Mouse (Mus musculus) Patski (cell line): ENCODE results near the gene Myh7b. TPM values are rescaled to one million over a fixed set of nuclear protein-coding genes. Genes with fewer than 3 reads are reported as not detected.

Experiments used
- ATAC-seq: fragments of 100-300 bp; one replicate; pipeline ENCODE4 v1.8.0; 2021
- CTCF ChIA-PET: fragments of 350-600 bp; sonication (Branson Sonifier 250); formaldehyde crosslinking; loops from one replicate; lab custom pipeline; 2022; ENCODE audit warnings: inconsistent platforms; lab: Charles Lee
- POLR2A ChIA-PET: fragments of 350-600 bp; sonication (Branson Sonifier 250); formaldehyde crosslinking; loops from one replicate; lab custom pipeline; 2022; ENCODE audit warnings: antibody characterized with exemption, inconsistent platforms; lab: Charles Lee
- DNase-seq: peaks from one replicate; pipeline ENCODE4 v3.0.0-alpha.2; 2011; ENCODE audit warnings: low read depth, low spot score
- H3K27me3 ChIP-seq: fragments of 371-371 bp; one replicate; pipeline ENCODE4 v1.5.1; 2021
- CTCF ChIP-seq: fragments of 100-300 bp; IDR thresholded peaks from one replicate; pipeline ENCODE4 v1.5.1; 2021
- in situ Hi-C: fragments of 300-500 bp; cut with MboI; formaldehyde crosslinking; loops from 3 replicates; pipeline ENCODE4 v1.11.1; 2018; ENCODE audit warnings: low pct_unique_long_range_greater_than_20kb, mixed read lengths
- polyA plus RNA-seq: library from polyadenylated mRNA; unstranded; gene quantifications from one replicate; pipeline ENCODE4 v1.2.3, GENCODE M21; 2021

Gene Myh7b
- polyA plus RNA-seq, 1 experiment from 2014 or later: 0.19 TPM

- no peak for TF ChIP-seq CTCF
- peaks cover 3% of the 10 kb centered on the region for H3K27me3 ChIP-seq
- POLR2A ChIA-PET: no interaction called here
- CTCF ChIA-PET: interaction anchor here (0.8 to 6.2 kb wide), 3 partner anchors 30 to 109 kb away, joined by 3 to 34 read pairs (median 3); partner anchors contain the start of gene Gss
- in situ Hi-C loops: no loop called here
- no peak for DNase-seq
- ATAC-seq: no peak
Observed at GRCm38 (mm10) chr2:155622606-155623005, 11.6 kb downstream of the Myh7b start.

GRCm38 (mm10) chr2:155623996-155624395, 13.0 kb downstream of the Myh7b start:
- ChIA-PET POLR2A (no interaction called here), CTCF (interaction anchor here (1.1 to 6.2 kb wide), 2 partner anchors 11 to 110 kb away, joined by 6 to 34 read pairs; no protein-coding TSS in a partner anchor)
- DNase-seq (no peak), ATAC-seq (no peak)
- no peak for TF ChIP-seq CTCF
- no peaks in the 10 kb centered on the region for H3K27me3 ChIP-seq
- in situ Hi-C loops: no loop called here

GRCm38 (mm10) chr2:155624730-155625129, 13.7 kb downstream of the Myh7b start:
- H3K27me3 ChIP-seq: no peaks in the 10 kb centered on the region
- CTCF ChIA-PET: interaction anchor here (1.1 to 6.2 kb wide), 2 partner anchors 12 to 111 kb away, joined by 6 to 34 read pairs; no protein-coding TSS in a partner anchor
- in situ Hi-C loops: no loop called here
- ATAC-seq: peak; percentile 55
- peak; percentile 31 for DNase-seq
- POLR2A ChIA-PET: no interaction called here
- TF ChIP-seq CTCF: no peak

GRCm38 (mm10) chr2:155626277-155626676, 15.3 kb downstream of the Myh7b start:
- no peak for DNase-seq
- TF ChIP-seq CTCF: no peak
- ATAC-seq: no peak
- CTCF ChIA-PET: interaction anchor here (1.2 to 6.2 kb wide), 6 partner anchors 9 to 137 kb away, joined by 3 to 34 read pairs (median 4); partner anchors contain the start of genes Acss2 and Ggt7
- POLR2A ChIA-PET: no interaction called here
- in situ Hi-C loops: no loop called here
- H3K27me3 ChIP-seq: no peaks in the 10 kb centered on the region

GRCm38 (mm10) chr2:155627030-155627738, 16.2 kb downstream of the Myh7b start:
- ChIA-PET CTCF (interaction anchor here (0.7 to 6.2 kb wide), 12 partner anchors 8 to 145 kb away, joined by 3 to 34 read pairs (median 3); partner anchors contain the start of genes Acss2 and Ggt7), POLR2A (no interaction called here)
- ATAC-seq (no peak), DNase-seq (no peak)
- in situ Hi-C loops: no loop called here
- H3K27me3 ChIP-seq: no peaks in the 10 kb centered on the region
- TF ChIP-seq CTCF: no peak

GRCm38 (mm10) chr2:155628112-155628511, 17.1 kb downstream of the Myh7b start:
- TF ChIP-seq CTCF: no peak
- H3K27me3 ChIP-seq: no peaks in the 10 kb centered on the region
- DNase-seq: no peak
- no peak for ATAC-seq
- POLR2A ChIA-PET: interaction anchor here (0.6 kb wide), 1 partner anchor 112 kb away, joined by 3 read pairs; no protein-coding TSS in a partner anchor
- in situ Hi-C loops: no loop called here
- CTCF ChIA-PET: interaction anchor here (0.9 to 6.2 kb wide), 6 partner anchors 8 to 146 kb away, joined by 3 to 34 read pairs (median 4); partner anchors contain the start of genes Acss2 and Ggt7

- H3K27me3 ChIP-seq: no peaks in the 10 kb centered on the region
- POLR2A ChIA-PET: no interaction called here
- no peak for TF ChIP-seq CTCF
- CTCF ChIA-PET: interaction anchor here (1.6 to 6.2 kb wide), 3 partner anchors 111 to 115 kb away, joined by 5 to 34 read pairs (median 10); partner anchors contain the start of genes Acss2 and Ggt7
- in situ Hi-C loops: no loop called here
- DNase-seq: no peak
- ATAC-seq: no peak
Observed at GRCm38 (mm10) chr2:155628519-155628918, 17.5 kb downstream of the Myh7b start.

GRCm38 (mm10) chr2:155629231-155629661, 18.2 kb downstream of the Myh7b start:
- ATAC-seq (no peak), DNase-seq (no peak)
- no peak for TF ChIP-seq CTCF
- H3K27me3 ChIP-seq: no peaks in the 10 kb centered on the region
- ChIA-PET POLR2A (no interaction called here), CTCF (interaction anchor here (1.6 kb wide), 1 partner anchor 113 kb away, joined by 5 read pairs; no protein-coding TSS in a partner anchor)
- in situ Hi-C loops: no loop called here

GRCm38 (mm10) chr2:155630153-155630552, 19.1 kb downstream of the Myh7b start:
- no peak for TF ChIP-seq CTCF
- CTCF ChIA-PET: no interaction called here
- no peaks in the 10 kb centered on the region for H3K27me3 ChIP-seq
- POLR2A ChIA-PET: no interaction called here
- ATAC-seq (no peak), DNase-seq (no peak)
- in situ Hi-C loops: no loop called here

GRCm38 (mm10) chr2:155630590-155631416, 19.8 kb downstream of the Myh7b start:
- CTCF ChIA-PET: interaction anchor here (2.0 kb wide), 1 partner anchor 10 kb away, joined by 5 read pairs; no protein-coding TSS in a partner anchor
- TF ChIP-seq CTCF: no peak
- in situ Hi-C loops: no loop called here
- POLR2A ChIA-PET: no interaction called here
- no peaks in the 10 kb centered on the region for H3K27me3 ChIP-seq
- DNase-seq: no peak
- no peak for ATAC-seq
